Mouse (Mus musculus) heart, adult 8-10 months (tissue): ENCODE measurements around the gene Meis1. TPM values are rescaled to one million over a fixed set of nuclear protein-coding genes. Genes with fewer than 3 reads are reported as not detected.

Experiments
- DNase-seq: peaks from one replicate; pipeline ENCODE4 v3.0.0; 2022; ENCODE audit warnings: low spot score
- total RNA-seq, 4 experiments: library from RNA; stranded (reverse); gene quantifications; 2 replicates each; pipeline ENCODE4 v1.2.4; 2022

Gene Meis1
- total RNA-seq, 4 experiments from 2014 or later: 27.9 to 32.8 (median 30.9) TPM

DNA sequence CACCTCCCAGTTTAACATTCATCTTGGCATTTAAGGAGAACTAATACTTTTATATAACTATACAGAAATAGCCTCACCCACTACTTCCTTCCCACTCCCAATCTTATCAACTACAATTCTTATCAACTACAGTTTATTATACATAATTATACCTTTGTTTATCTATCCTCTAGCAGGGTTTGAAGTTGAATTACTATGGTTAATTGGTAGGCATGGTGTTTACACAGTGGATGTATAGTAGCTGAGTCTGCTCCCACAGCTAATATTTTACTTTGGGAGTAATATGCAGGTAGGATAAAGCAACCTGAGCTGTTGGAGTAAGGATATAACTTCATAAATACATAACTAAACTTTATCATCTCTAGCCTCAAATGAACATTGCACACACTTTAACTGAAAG lies 188.7 kb downstream of the Meis1 start:
- no peak for DNase-seq
